Mouse (Mus musculus) forebrain, embryonic 12.5 days (tissue): ENCODE measurements around the gene Olfr926. TPM values are rescaled to one million over a fixed set of nuclear protein-coding genes. Genes with fewer than 3 reads are reported as not detected.
"Not testable (repeated sequence)": the region's sequence is repeated elsewhere in the genome, so short reads cannot be mapped to it uniquely, and the experiment has no call there.

Experiments used
- ATAC-seq: fragments of 200-750 bp; cut with Nextera tagmentation; 2 replicates; pipeline ENCODE4 v1.8.0; 2017; ENCODE audit warnings: moderate TSS enrichment; ENCODE audit not compliant: low FRiP score
- H3K27ac ChIP-seq: fragments of 300-500 bp; sonication (generic); 2 replicates; pipeline ENCODE4 v1.5.1; 2016; ENCODE audit warnings: mild to moderate bottlenecking
- H3K27me3 ChIP-seq: fragments of 300-500 bp; sonication (generic); 2 replicates; pipeline ENCODE4 v1.6.1; 2016; ENCODE audit warnings: mild to moderate bottlenecking
- H3K36me3 ChIP-seq: fragments of 300-500 bp; sonication (generic); replicated peaks from 2 replicates; pipeline ENCODE4 v1.6.1; 2016; ENCODE audit warnings: mild to moderate bottlenecking
- H3K4me1 ChIP-seq: fragments of 300-500 bp; sonication (generic); 2 replicates; pipeline ENCODE4 v1.6.1; 2016
- H3K4me2 ChIP-seq: fragments of 300-500 bp; sonication (generic); 2 replicates; pipeline ENCODE4 v1.6.1; 2016; ENCODE audit warnings: mild to moderate bottlenecking, moderate library complexity
- H3K4me3 ChIP-seq: fragments of 300-500 bp; sonication (generic); replicated peaks from 2 replicates; pipeline ENCODE4 v1.5.1; 2016; ENCODE audit warnings: mild to moderate bottlenecking
- H3K9ac ChIP-seq: fragments of 300-500 bp; sonication (generic); 2 replicates; pipeline ENCODE4 v1.6.1; 2016; ENCODE audit warnings: mild to moderate bottlenecking
- H3K9me3 ChIP-seq: fragments of 300-500 bp; sonication (generic); 2 replicates; pipeline ENCODE4 v1.6.1; 2016
- WGBS: fragments of 180-500 bp; shearing (Covaris S2); methylation state at CpG from one replicate; pipeline ENCODE4 v1.1.7; 2016; 5-methylcytosine and 5-hydroxymethylcytosine counted together
- polyA plus RNA-seq: library from polyadenylated mRNA; unstranded; fragments of >200 nt; fragmentation: Nextera tagmentation; extraction: Ambion mirVana; gene quantifications from 2 replicates; pipeline ENCODE4 v1.2.1, GENCODE M21; 2016

Gene Olfr926
- polyA plus RNA-seq, result not detected in 2 replicates

GRCm38 (mm10) chr9:38876826-38877225 is at the start of gene Olfr926:
Olfr926 (plus strand) TSS chr9:38877126.
- Histone ChIP-seq H3K4me1 (no peaks in the 10 kb centered on the region), H3K27me3 (no peaks in the 10 kb centered on the region), H3K36me3 (no peaks in the 10 kb centered on the region), H3K4me2 (no peak within 1 kb of the TSS), H3K9ac (no peak within 1 kb of the TSS), H3K4me3 (no peak within 1 kb of the TSS), H3K27ac (no peak within 1 kb of the TSS), H3K9me3 (0 out of 2 replicates have a peak, but pooled peaks cover 11% of the 10 kb centered on the region)
- 85% methylated on average over 2 of the region's 2 CpGs for WGBS
- ATAC-seq, result no peak

DNA sequence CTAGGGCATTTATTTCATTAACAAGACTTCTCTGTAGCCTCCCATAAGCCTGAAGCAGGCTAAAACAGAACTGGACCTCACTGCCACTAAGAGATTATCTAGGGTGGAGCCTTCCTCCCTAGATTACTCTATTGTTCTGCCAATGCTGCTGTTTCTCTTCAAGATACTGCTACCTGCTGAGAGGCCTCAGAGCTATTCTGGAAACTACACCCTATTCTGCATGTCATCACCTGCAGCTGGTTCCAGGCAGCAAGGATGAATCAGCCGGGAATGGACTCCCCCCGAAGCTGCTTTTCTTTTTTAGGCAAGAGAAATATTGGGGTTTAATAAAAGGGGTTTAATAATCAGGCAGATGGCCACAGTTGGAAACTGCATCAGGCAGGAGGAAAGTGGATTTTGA is 43.9 kb upstream of the Olfr926 start:
- Histone ChIP-seq H3K4me2 (no peak overlapping the region), H3K4me3 (no peak overlapping the region), H3K4me1 (no peaks in the 10 kb centered on the region), H3K27ac (no peak overlapping the region), H3K27me3 (no peaks in the 10 kb centered on the region), H3K9me3 (no peaks in the 10 kb centered on the region), H3K9ac (no peak overlapping the region), H3K36me3 (no peaks in the 10 kb centered on the region)
- ATAC-seq, result no peak
- 69% methylated on average over 2 of the region's 2 CpGs for WGBS

GRCm38 (mm10) chr9:38844149-38844548 is 32.8 kb upstream of the Olfr926 start, which contains the start of gene Olfr924:
Olfr924 (plus strand) TSS chr9:38844449.
- Histone ChIP-seq H3K4me1 (no peaks in the 10 kb centered on the region), H3K27ac (no peak within 1 kb of the TSS), H3K9ac (no peak within 1 kb of the TSS), H3K4me2 (no peak within 1 kb of the TSS), H3K4me3 (no peak within 1 kb of the TSS), H3K27me3 (no peaks in the 10 kb centered on the region), H3K36me3 (no peaks in the 10 kb centered on the region), H3K9me3 (no peaks in the 10 kb centered on the region)
- 86% methylated on average over 1 of the region's 1 CpGs for WGBS
- ATAC-seq, result no peak

DNA sequence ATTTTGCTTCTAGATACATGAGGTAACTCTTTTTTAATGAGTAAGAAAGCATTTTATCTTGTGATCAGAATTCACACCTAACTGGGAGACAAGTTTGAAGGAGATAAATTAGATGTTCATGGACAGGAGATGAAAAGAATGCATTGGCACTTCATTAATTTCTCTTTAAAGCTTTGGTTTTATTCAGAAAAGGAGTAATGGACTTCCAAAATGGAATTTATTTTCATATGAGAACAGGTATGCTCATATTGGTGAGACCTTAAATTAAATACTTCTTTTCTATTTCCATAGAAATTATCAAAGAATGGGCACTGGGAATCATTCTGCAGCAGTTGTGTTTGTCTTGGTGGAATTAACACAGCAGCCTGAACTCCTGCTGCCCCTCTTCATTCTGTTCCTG is 22.2 kb upstream of the Olfr926 start, which contains the start of gene Olfr26:
Gene Olfr26, plus strand, starts transcription at position 301 of the 400 bp plus-strand sequence.
- Histone ChIP-seq H3K4me2 (no peak within 1 kb of the TSS), H3K27me3 (no peaks in the 10 kb centered on the region), H3K9ac (no peak within 1 kb of the TSS), H3K27ac (no peak within 1 kb of the TSS), H3K9me3 (no peaks in the 10 kb centered on the region), H3K4me1 (no peaks in the 10 kb centered on the region), H3K4me3 (no peak within 1 kb of the TSS), H3K36me3 (no peaks in the 10 kb centered on the region)
- no peak for ATAC-seq

- not testable (repeated sequence) for H3K27ac ChIP-seq, ATAC-seq, H3K4me2 ChIP-seq, H3K9ac ChIP-seq, H3K4me1 ChIP-seq, H3K4me3 ChIP-seq, H3K36me3 ChIP-seq, H3K27me3 ChIP-seq, H3K9me3 ChIP-seq
- WGBS, result 53% methylated on average over 2 of the region's 2 CpGs
Observed at GRCm38 (mm10) chr9:38874880-38875279, 2.0 kb upstream of the Olfr926 start.

Other genes starting within 250 kb of the Olfr926 start
- not detected in 2 replicates for gene Olfr916, start 217.3 kb upstream of the Olfr926 start, polyA plus RNA-seq
- not detected in 2 replicates for gene Olfr917, start 211.3 kb upstream of the Olfr926 start, polyA plus RNA-seq
- gene Olfr918, start 202.5 kb upstream of the Olfr926 start, polyA plus RNA-seq, result not detected in 2 replicates
- not detected in 2 replicates for gene Olfr919, start 173.5 kb upstream of the Olfr926 start, polyA plus RNA-seq
- gene Vwa5a, start 158.9 kb upstream of the Olfr926 start, polyA plus RNA-seq, result 6.5 and 8.7 TPM in 2 replicates
- gene Olfr920, start 124.8 kb upstream of the Olfr926 start, polyA plus RNA-seq, result not detected in 2 replicates
- not detected in 2 replicates for gene Olfr921, start 104.1 kb upstream of the Olfr926 start, polyA plus RNA-seq
- not detected in 2 replicates for gene Olfr922, start 62.5 kb upstream of the Olfr926 start, polyA plus RNA-seq
- gene Olfr923, start 50.6 kb upstream of the Olfr926 start, polyA plus RNA-seq, result not detected in 2 replicates
- not detected in 2 replicates for gene Olfr924, start 32.7 kb upstream of the Olfr926 start, polyA plus RNA-seq
- not detected in 2 replicates for gene Olfr26, start 22.1 kb upstream of the Olfr926 start, polyA plus RNA-seq
- gene Olfr930, start 52.7 kb downstream of the Olfr926 start, polyA plus RNA-seq, result not detected in 2 replicates
- gene Olfr933, start 95.2 kb downstream of the Olfr926 start, polyA plus RNA-seq, result not detected in 2 replicates
- gene Olfr934, start 111.2 kb downstream of the Olfr926 start, polyA plus RNA-seq, result not detected in 2 replicates
- not detected in 2 replicates for gene Olfr935, start 122.6 kb downstream of the Olfr926 start, polyA plus RNA-seq
- gene Olfr146, start 146.3 kb downstream of the Olfr926 start, polyA plus RNA-seq, result not detected in 2 replicates
- not detected in 2 replicates for gene Olfr937, start 187.8 kb downstream of the Olfr926 start, polyA plus RNA-seq
- gene Olfr938, start 201.8 kb downstream of the Olfr926 start, polyA plus RNA-seq, result not detected in 2 replicates